Mouse (Mus musculus): ENCODE data around the gene Coa7. TPM values are rescaled to one million over a fixed set of nuclear protein-coding genes. Genes with fewer than 3 reads are reported as not detected.
A peak's percentile ranks its signal among the peaks of the same experiment; 100 is the strongest.

Gene Coa7
- polyA plus RNA-seq, 1 experiment from 2014 or later: 62.2 TPM

DNA sequence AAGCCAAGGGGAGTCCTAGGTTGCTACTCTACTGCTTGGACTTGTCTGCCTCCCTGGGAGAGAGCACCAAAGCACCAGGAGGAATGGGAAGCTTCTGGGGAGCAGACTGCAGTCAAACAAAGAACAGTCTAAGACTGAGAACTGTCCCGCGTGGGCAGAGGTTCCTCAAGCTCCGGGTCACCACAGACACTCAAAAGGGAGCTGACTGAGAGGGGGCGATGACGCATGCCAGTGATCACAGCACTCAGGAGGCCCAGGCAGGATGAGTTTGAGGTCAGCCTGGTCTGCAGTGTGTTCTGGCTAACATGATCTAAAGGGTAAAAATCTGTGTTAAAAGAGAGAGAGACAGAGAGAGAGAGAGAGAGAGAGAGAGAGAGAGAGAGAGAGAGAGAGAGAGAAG, 13.9 kb upstream of the Coa7 start:
- Histone ChIP-seq H3K4me3 (ENCODE audit: low read depth, low read length) (no peak overlapping the region), H3K9ac (replicated peaks) (no peak overlapping the region), H3K36me3 (replicated peaks; ENCODE audit: insufficient read depth, low read length) (no peaks in the 10 kb centered on the region), H3K27me3 (ENCODE audit: insufficient read depth, low read length) (no peaks in the 10 kb centered on the region), H3K27ac (ENCODE audit: low read depth) (no peak overlapping the region), H3K9me3 (ENCODE audit: low read length) (no peaks in the 10 kb centered on the region; the same call in 1 of the 2 replicates), H3K4me2 (ENCODE audit: low read depth, low read length) (no peak overlapping the region), H3K4me1 (ENCODE audit: insufficient read depth) (peaks cover 9% of the 10 kb centered on the region; the same call in 1 of the 2 replicates)
- TF ChIP-seq CTCF (IDR thresholded peaks at IDR 0.05; ENCODE audit: low read depth): no peak
- no peak for TF ChIP-seq EP300 (IDR thresholded peaks at IDR 0.05; ENCODE audit: low read depth)
- DNase-seq (no peak), ATAC-seq (no peak)
- 65% methylated on average over 5 of the region's 5 CpGs for WGBS (ENCODE audit: insufficient replicate concordance)

GRCm38 (mm10) chr4:108317656-108318605, 10.0 kb upstream of the Coa7 start:
- H3K27me3 ChIP-seq (ENCODE audit: insufficient read depth, low read length): no peaks in the 10 kb centered on the region
- no peaks in the 10 kb centered on the region for H3K9me3 ChIP-seq (ENCODE audit: low read length)
- ATAC-seq (peak; percentile 59), DNase-seq (no peak)
- TF ChIP-seq EP300 (IDR thresholded peaks at IDR 0.05; ENCODE audit: low read depth) (no peak), CTCF (IDR thresholded peaks at IDR 0.05; ENCODE audit: low read depth) (no peak)
- no peak overlapping the region for H3K4me3 ChIP-seq (ENCODE audit: low read depth, low read length)
- WGBS (ENCODE audit: insufficient replicate concordance): 32% methylated on average over 12 of the region's 12 CpGs
- no peaks in the 10 kb centered on the region for H3K36me3 ChIP-seq (replicated peaks; ENCODE audit: insufficient read depth, low read length)
- H3K27ac ChIP-seq (ENCODE audit: low read depth): peak overlapping the region; percentile 89
- H3K9ac ChIP-seq (replicated peaks): no peak overlapping the region
- H3K4me1 ChIP-seq (ENCODE audit: insufficient read depth): peaks cover 12% of the 10 kb centered on the region; the same call in 1 of the 2 replicates
- H3K4me2 ChIP-seq (ENCODE audit: low read depth, low read length): no peak overlapping the region; the same call in 1 of the 2 replicates

GRCm38 (mm10) chr4:108318649-108319615, 9.0 kb upstream of the Coa7 start:
- no peaks in the 10 kb centered on the region for H3K36me3 ChIP-seq (replicated peaks; ENCODE audit: insufficient read depth, low read length)
- H3K4me2 ChIP-seq (ENCODE audit: low read depth, low read length): no peak overlapping the region
- H3K4me3 ChIP-seq (ENCODE audit: low read depth, low read length): no peak overlapping the region
- peaks cover 12% of the 10 kb centered on the region; the same call in 1 of the 2 replicates for H3K4me1 ChIP-seq (ENCODE audit: insufficient read depth)
- H3K27me3 ChIP-seq (ENCODE audit: insufficient read depth, low read length): no peaks in the 10 kb centered on the region
- ATAC-seq (peak; percentile 88), DNase-seq (peak; percentile 55)
- H3K9me3 ChIP-seq (ENCODE audit: low read length): no peaks in the 10 kb centered on the region
- TF ChIP-seq CTCF (IDR thresholded peaks at IDR 0.05; ENCODE audit: low read depth): no peak
- peak; percentile 70 for TF ChIP-seq EP300 (IDR thresholded peaks at IDR 0.05; ENCODE audit: low read depth)
- WGBS (ENCODE audit: insufficient replicate concordance): 33% methylated on average over 7 of the region's 8 CpGs
- no peak overlapping the region for H3K9ac ChIP-seq (replicated peaks)
- H3K27ac ChIP-seq (ENCODE audit: low read depth): peak overlapping the region; percentile 89

DNA sequence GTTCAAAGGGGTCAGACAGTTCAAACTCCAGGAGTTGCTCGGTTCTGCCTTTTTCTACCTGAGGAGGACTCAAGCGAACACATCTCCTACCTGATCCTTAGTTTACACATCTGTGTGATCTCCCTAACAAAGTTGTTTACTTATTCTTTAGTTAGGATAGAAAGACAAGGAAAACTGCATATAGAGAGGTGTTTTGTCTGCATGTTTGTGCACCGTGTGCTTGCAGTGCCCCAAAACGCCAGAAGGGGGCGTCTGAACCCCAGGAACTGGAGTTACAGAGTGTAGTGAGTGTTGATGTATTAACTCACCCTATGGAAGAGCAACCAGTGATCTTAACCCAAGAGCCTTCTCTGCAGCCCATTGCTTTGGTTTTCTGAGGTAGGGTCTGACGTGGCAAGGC, 8.2 kb upstream of the Coa7 start:
- ATAC-seq (no peak), DNase-seq (peak; percentile 49)
- Histone ChIP-seq H3K4me1 (ENCODE audit: insufficient read depth) (peaks cover 12% of the 10 kb centered on the region; the same call in 1 of the 2 replicates), H3K4me3 (ENCODE audit: low read depth, low read length) (no peak overlapping the region), H3K27ac (ENCODE audit: low read depth) (peak overlapping the region; percentile 31; the same call in 1 of the 2 replicates), H3K27me3 (ENCODE audit: insufficient read depth, low read length) (no peaks in the 10 kb centered on the region), H3K9ac (replicated peaks) (no peak overlapping the region), H3K36me3 (replicated peaks; ENCODE audit: insufficient read depth, low read length) (no peaks in the 10 kb centered on the region), H3K4me2 (ENCODE audit: low read depth, low read length) (no peak overlapping the region), H3K9me3 (ENCODE audit: low read length) (no peaks in the 10 kb centered on the region)
- TF ChIP-seq CTCF (IDR thresholded peaks at IDR 0.05; ENCODE audit: low read depth): peak; percentile 62
- no peak for TF ChIP-seq EP300 (IDR thresholded peaks at IDR 0.05; ENCODE audit: low read depth)
- WGBS (ENCODE audit: insufficient replicate concordance): 63% methylated on average over 6 of the region's 6 CpGs

DNA sequence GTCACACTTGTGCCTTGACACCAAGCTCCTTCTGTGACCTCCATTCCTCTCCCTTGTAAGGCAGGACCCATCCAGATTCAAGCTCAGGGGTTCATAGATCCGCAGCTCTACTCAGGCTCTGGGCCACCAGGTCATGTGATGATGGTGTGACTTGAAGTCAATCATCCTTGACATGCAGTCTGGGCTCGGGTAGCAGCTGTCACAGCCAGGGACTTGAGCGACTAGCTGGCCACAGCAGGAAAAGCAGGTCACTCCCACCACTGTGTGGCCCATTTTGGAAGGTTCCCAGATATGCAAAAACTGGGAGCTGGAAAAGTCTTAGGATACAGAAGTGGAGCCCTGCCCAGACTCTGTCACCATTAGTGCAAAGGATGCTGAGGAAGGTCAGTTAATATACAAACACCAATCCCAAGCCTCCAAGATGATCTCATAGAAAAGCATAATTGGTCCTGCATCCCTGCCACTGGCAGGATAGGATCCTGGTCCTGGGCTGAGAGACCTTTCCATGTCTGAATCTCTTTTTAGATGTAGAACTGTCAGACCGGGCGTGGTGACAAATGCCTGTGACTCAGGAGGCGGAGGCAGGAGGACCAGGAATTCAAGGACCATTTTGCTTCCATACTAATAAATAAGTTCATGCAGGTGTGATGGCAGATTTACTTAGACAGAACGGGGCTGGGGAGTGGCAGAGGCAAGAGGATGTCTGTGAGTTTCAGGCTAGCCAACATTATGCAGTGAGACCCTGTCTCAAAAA, 7.1 kb upstream of the Coa7 start:
- Histone ChIP-seq H3K27ac (ENCODE audit: low read depth) (no peak overlapping the region), H3K4me2 (ENCODE audit: low read depth, low read length) (no peak overlapping the region), H3K9me3 (ENCODE audit: low read length) (no peaks in the 10 kb centered on the region), H3K27me3 (ENCODE audit: insufficient read depth, low read length) (no peaks in the 10 kb centered on the region), H3K4me3 (ENCODE audit: low read depth, low read length) (no peak overlapping the region), H3K9ac (replicated peaks) (no peak overlapping the region), H3K4me1 (ENCODE audit: insufficient read depth) (peaks cover 12% of the 10 kb centered on the region; the same call in 1 of the 2 replicates), H3K36me3 (replicated peaks; ENCODE audit: insufficient read depth, low read length) (no peaks in the 10 kb centered on the region)
- DNase-seq (no peak), ATAC-seq (no peak)
- no peak for TF ChIP-seq EP300 (IDR thresholded peaks at IDR 0.05; ENCODE audit: low read depth)
- no peak for TF ChIP-seq CTCF (IDR thresholded peaks at IDR 0.05; ENCODE audit: low read depth)
- 61% methylated on average over 7 of the region's 7 CpGs for WGBS (ENCODE audit: insufficient replicate concordance)
